Mouse (Mus musculus): ENCODE measurements around the gene Olfr147.

DNA sequence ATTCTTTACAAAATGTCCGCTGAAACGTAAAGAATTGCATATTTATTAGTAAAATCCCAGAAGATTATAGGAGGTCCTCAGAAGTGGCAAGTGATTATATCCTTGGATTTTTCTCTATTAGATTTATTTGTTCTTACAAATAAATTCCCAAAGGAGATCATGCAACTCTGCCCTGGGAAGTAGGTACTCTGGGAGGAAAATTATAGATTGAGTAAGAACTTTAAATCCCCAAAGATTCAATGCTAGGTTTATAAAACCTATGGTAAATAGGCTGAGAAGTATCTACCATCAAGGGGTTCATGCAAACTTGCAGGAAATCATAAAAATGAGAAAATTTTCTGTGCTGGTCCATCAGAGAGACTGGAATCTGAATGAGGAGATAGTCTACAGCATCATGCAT is 34.9 kb upstream of the Olfr147 start, which contains the start of gene Olfr250:
- no peak for TF ChIP-seq CTCF (IDR thresholded peaks at IDR 0.05; ENCODE audit: low read depth, low read length)
- TF ChIP-seq POLR2A (IDR thresholded peaks at IDR 0.05; ENCODE audit: borderline replicate concordance, low read depth, low read length) = no peak
